In the genomic region with DNA sequence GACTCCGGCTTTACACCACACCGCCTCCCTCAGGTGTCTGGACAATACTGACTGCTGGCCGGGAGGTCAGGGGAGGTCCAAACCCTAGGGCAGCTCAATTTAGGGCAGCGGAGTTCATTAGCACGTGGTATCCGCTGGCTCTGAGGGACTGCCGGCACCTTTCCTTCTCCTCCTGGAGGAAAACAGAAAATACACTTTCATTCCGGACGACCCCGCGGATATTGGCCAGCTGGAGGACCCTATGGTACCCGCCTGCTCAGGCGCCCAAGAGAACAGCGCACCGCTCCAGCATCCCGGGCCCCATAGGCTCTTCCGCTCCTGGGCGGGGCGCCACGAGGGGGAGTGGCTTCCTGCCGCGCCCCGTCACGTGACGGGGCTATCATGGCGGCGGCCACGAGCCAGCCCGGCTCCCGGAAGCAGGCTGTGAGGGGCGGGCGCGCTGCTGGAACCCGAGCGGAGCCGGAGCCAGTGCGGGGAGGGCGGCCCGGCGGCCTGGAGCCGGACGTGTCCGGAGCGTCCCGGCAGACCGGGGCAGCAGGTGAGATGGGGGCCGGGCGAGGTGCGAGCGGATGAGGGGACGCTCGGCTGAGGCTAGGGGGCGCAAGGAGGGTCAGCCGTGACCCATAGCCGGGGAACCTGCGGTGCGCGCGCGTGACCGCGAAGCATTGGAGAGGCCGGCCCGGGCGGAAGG, we compare ENCODE assay signal across 8 mouse cellular contexts. TPM values are rescaled to one million over a fixed set of nuclear protein-coding genes. Genes with fewer than 3 reads are reported as not detected.
A peak's percentile ranks its signal among the peaks of the same experiment; 100 is the strongest.
DNase-seq lines count a peak whose midpoint lies in the region; ATAC-seq and TF ChIP-seq lines count a peak whose summit lies in the region.

Mfsd5 (plus strand) TSS at position 363 of the 691 bp plus-strand sequence.

- TF ChIP-seq CTCF in liver, adult 2 months (IDR thresholded peaks at IDR 0.05; ENCODE audit: low read depth, low read length): peak; percentile 70

- DNase-seq in CD4-positive, CD25-positive, alpha-beta regulatory T cell, adult 2 months (ENCODE audit: low read depth, low spot score): peak; percentile 96
- peak; percentile 75 for DNase-seq in brain, embryonic 18.5 days (ENCODE audit: low read depth, low spot score)
- peak; percentile 76 for DNase-seq in liver, adult 2 months (ENCODE audit: extremely low read depth, low read depth, low spot score)
- DNase-seq in spleen, postnatal 36 days (ENCODE audit: low spot score in 2 of 2): peak; percentile 83 to 87

- peaks cover under 1% of the 10 kb centered on the region; the same call in 1 of the 2 replicates for H3K27me3 ChIP-seq in erythroblast, embryonic 14.5 days (ENCODE audit: control insufficient read depth)
- no peaks in the 10 kb centered on the region for H3K27me3 ChIP-seq in heart, embryonic 11.5 days (ENCODE audit: control insufficient read depth, insufficient read depth, low read length)
- no peaks in the 10 kb centered on the region for H3K27me3 ChIP-seq in kidney, embryonic 16.5 days (ENCODE audit: insufficient read depth, low read length)
- no peaks in the 10 kb centered on the region for H3K27me3 ChIP-seq in liver, adult 2 months (ENCODE audit: control insufficient read depth, insufficient read depth, low read length)

- H3K4me2 ChIP-seq in heart, embryonic 11.5 days: peak within 1 kb of the TSS; percentile 97
- H3K4me2 ChIP-seq in kidney, embryonic 16.5 days (replicated peaks; ENCODE audit: low read depth, low read length): peak within 1 kb of the TSS; percentile 87

- H3K79me2 ChIP-seq in liver, adult 2 months (ENCODE audit: control insufficient read depth, insufficient read depth, low read length): peaks cover 10% of the 10 kb centered on the region; the same call in 1 of the 2 replicates

- H3K4me1 ChIP-seq in erythroblast, embryonic 14.5 days (ENCODE audit: control insufficient read depth): peaks cover 50% of the 10 kb centered on the region
- H3K4me1 ChIP-seq in heart, embryonic 11.5 days (ENCODE audit: control insufficient read depth, insufficient read depth, low read length): peaks cover 8% of the 10 kb centered on the region
- H3K4me1 ChIP-seq in kidney, embryonic 16.5 days (ENCODE audit: insufficient read depth, low read length): peaks cover 13% of the 10 kb centered on the region
- H3K4me1 ChIP-seq in liver, adult 2 months (ENCODE audit: control insufficient read depth, insufficient read depth, low read length): peaks cover 4% of the 10 kb centered on the region

- peak within 1 kb of the TSS; percentile 82 for H3K4me3 ChIP-seq in erythroblast, embryonic 14.5 days (replicated peaks)
- peak within 1 kb of the TSS; percentile 91 for H3K4me3 ChIP-seq in heart, embryonic 11.5 days (ENCODE audit: low read depth, low read length)
- peak within 1 kb of the TSS; percentile 79 for H3K4me3 ChIP-seq in kidney, embryonic 16.5 days (ENCODE audit: low read length)
- H3K4me3 ChIP-seq in liver, adult 2 months (ENCODE audit: insufficient read depth, low read depth, low read length): peak within 1 kb of the TSS; percentile 98

- peak within 1 kb of the TSS; percentile 88 for H3K27ac ChIP-seq in heart, embryonic 11.5 days (ENCODE audit: low read depth, low read length)
- H3K27ac ChIP-seq in kidney, embryonic 16.5 days (ENCODE audit: low read length): peak within 1 kb of the TSS; percentile 91
- H3K27ac ChIP-seq in liver, adult 2 months (replicated peaks; ENCODE audit: insufficient read depth, low read depth, low read length): peak within 1 kb of the TSS; percentile 92

- ATAC-seq in heart, embryonic 11.5 days (replicated peaks; ENCODE audit: insufficient number of reproducible peaks, low FRiP score, low TSS enrichment): peak; percentile 96
- peak; percentile 97 for ATAC-seq in kidney, embryonic 16.5 days (ENCODE audit: low FRiP score, low TSS enrichment)
- ATAC-seq in monocyte, adult 5-6 weeks (replicated peaks; ENCODE audit: insufficient number of reproducible peaks, low FRiP score, low TSS enrichment, poor library complexity, severe bottlenecking): peak; percentile 79

- peak; percentile 53 for TF ChIP-seq POLR2A in liver, adult 2 months (IDR thresholded peaks at IDR 0.05; ENCODE audit: extremely low read depth, insufficient read depth, low read length)

- peak within 1 kb of the TSS; percentile 78 for H3K9ac ChIP-seq in heart, embryonic 11.5 days (ENCODE audit: low read depth, low read length)
- peak within 1 kb of the TSS; percentile 88 for H3K9ac ChIP-seq in kidney, embryonic 16.5 days (replicated peaks; ENCODE audit: low read length)
- H3K9ac ChIP-seq in liver, adult 2 months (ENCODE audit: low read depth, low read length): peak within 1 kb of the TSS; percentile 99

- WGBS in heart, embryonic 11.5 days (ENCODE audit: insufficient replicate concordance): under 1% methylated on average over 65 of the region's 65 CpGs
- WGBS in kidney, embryonic 16.5 days: under 1% methylated on average over 62 of the region's 65 CpGs
- WGBS in liver, adult 2 months: under 1% methylated on average over 65 of the region's 65 CpGs

- peaks cover 24% of the 10 kb centered on the region for H3K36me3 ChIP-seq in erythroblast, embryonic 14.5 days (ENCODE audit: control insufficient read depth)
- H3K36me3 ChIP-seq in heart, embryonic 11.5 days (ENCODE audit: control insufficient read depth, insufficient read depth, low read length): peaks cover 3% of the 10 kb centered on the region; the same call in 1 of the 2 replicates
- peaks cover 14% of the 10 kb centered on the region; the same call in 1 of the 2 replicates for H3K36me3 ChIP-seq in kidney, embryonic 16.5 days (ENCODE audit: insufficient read depth, low read length)
- H3K36me3 ChIP-seq in liver, adult 2 months (ENCODE audit: control insufficient read depth, insufficient read depth, low read length): peaks cover 4% of the 10 kb centered on the region; the same call in 1 of the 2 replicates

- no peaks in the 10 kb centered on the region for H3K9me3 ChIP-seq in erythroblast, embryonic 14.5 days (ENCODE audit: control insufficient read depth, low read length)
- H3K9me3 ChIP-seq in heart, embryonic 11.5 days (replicated peaks; ENCODE audit: control insufficient read depth, low read length): no peaks in the 10 kb centered on the region
- no peaks in the 10 kb centered on the region for H3K9me3 ChIP-seq in kidney, embryonic 16.5 days (ENCODE audit: low read length)

RNA-seq across cellular contexts. Expression of gene Mfsd5, which starts in this region (rescaled TPM):
- 3.2 and 3.5 TPM in 2 replicates for polyA plus RNA-seq in erythroblast, embryonic 14.5 days (2012)
- 44.4 and 45.3 TPM in 2 replicates for polyA plus RNA-seq in heart, embryonic 11.5 days (2014; fragmentation: Nextera tagmentation; extraction: Ambion mirVana)
- 76.5 and 78.8 TPM in 2 replicates for polyA plus RNA-seq in kidney, embryonic 16.5 days (2015; fragmentation: Nextera tagmentation; extraction: Ambion mirVana)
- 8.5 and 10.1 TPM in 2 replicates for total RNA-seq in liver, adult 2 months (2014; rRNA removed)
- 44.3 and 51.4 TPM in 2 replicates for polyA plus RNA-seq in liver, adult 2 months (2012; rRNA removed)
- 30.1 to 39.1 TPM (median 34.0 TPM) in 3 replicates for total RNA-seq in monocyte, adult 5-6 weeks (2017)

Comparison
In these comparisons a context has a peak if more than half of its experiments do, and no peak if none do; other contexts are left out.
1. Peak in every context shown above with its lines: DNase-seq, ATAC-seq, H3K4me3 ChIP-seq and H3K27ac ChIP-seq.